Mouse (Mus musculus): ENCODE measurements around the gene Hjurp. TPM values are rescaled to one million over a fixed set of nuclear protein-coding genes. Genes with fewer than 3 reads are reported as not detected.

Gene Hjurp
- polyA plus RNA-seq, 1 experiment from 2014 or later: 211 TPM

- H3K9me3 ChIP-seq (ENCODE audit: control insufficient read depth, low read depth, low read length): peaks cover 79% of the 10 kb centered on the region
These were observed 36.9 kb downstream of the Hjurp start for GRCm38 (mm10) chr1:88240579-88240978.

GRCm38 (mm10) chr1:88240072-88240471 is 37.4 kb downstream of the Hjurp start:
- Histone ChIP-seq H3K4me2 (replicated peaks; ENCODE audit: low read depth, low read length) (no peak overlapping the region), H3K4me1 (ENCODE audit: control insufficient read depth, insufficient read depth, low read length) (no peaks in the 10 kb centered on the region), H3K27ac (ENCODE audit: low read length) (no peak overlapping the region), H3K9ac (replicated peaks; ENCODE audit: low read depth, low read length) (no peak overlapping the region), H3K9me3 (ENCODE audit: control insufficient read depth, low read depth, low read length) (peaks cover 80% of the 10 kb centered on the region), H3K4me3 (ENCODE audit: low read depth, low read length) (no peak overlapping the region), H3K27me3 (ENCODE audit: control insufficient read depth, insufficient read depth, low read length) (no peaks in the 10 kb centered on the region), H3K36me3 (ENCODE audit: control insufficient read depth, insufficient read depth, low read length) (no peaks in the 10 kb centered on the region)
- 78% methylated on average over 5 of the region's 5 CpGs for WGBS
- no peak for ATAC-seq (ENCODE audit: insufficient number of reproducible peaks, insufficient read depth, low FRiP score, low read depth)

More at GRCm38 (mm10) chr1:88240579-88240978, 36.9 kb downstream of the Hjurp start:
- Histone ChIP-seq H3K27ac (ENCODE audit: low read length) (no peak overlapping the region), H3K4me2 (replicated peaks; ENCODE audit: low read depth, low read length) (no peak overlapping the region), H3K4me1 (ENCODE audit: control insufficient read depth, insufficient read depth, low read length) (no peaks in the 10 kb centered on the region), H3K27me3 (ENCODE audit: control insufficient read depth, insufficient read depth, low read length) (no peaks in the 10 kb centered on the region), H3K9ac (replicated peaks; ENCODE audit: low read depth, low read length) (no peak overlapping the region), H3K36me3 (ENCODE audit: control insufficient read depth, insufficient read depth, low read length) (no peaks in the 10 kb centered on the region), H3K4me3 (ENCODE audit: low read depth, low read length) (no peak overlapping the region)
- ATAC-seq (ENCODE audit: insufficient number of reproducible peaks, insufficient read depth, low FRiP score, low read depth): peak; percentile 1; the same call in 1 of the 2 replicates
- whole genome bisulfite sequencing: 72% methylated on average over 4 of the region's 4 CpGs

- no peaks in the 10 kb centered on the region for H3K36me3 ChIP-seq (ENCODE audit: control insufficient read depth, insufficient read depth, low read length)
- no peak overlapping the region for H3K9ac ChIP-seq (replicated peaks; ENCODE audit: low read depth, low read length)
- H3K9me3 ChIP-seq (ENCODE audit: control insufficient read depth, low read depth, low read length): peaks cover 79% of the 10 kb centered on the region
- no peak overlapping the region for H3K27ac ChIP-seq (ENCODE audit: low read length)
- ATAC-seq (ENCODE audit: insufficient number of reproducible peaks, insufficient read depth, low FRiP score, low read depth): no peak
- 75% methylated on average over 6 of the region's 6 CpGs for WGBS
- no peak overlapping the region for H3K4me2 ChIP-seq (replicated peaks; ENCODE audit: low read depth, low read length)
- H3K4me3 ChIP-seq (ENCODE audit: low read depth, low read length): no peak overlapping the region
- H3K4me1 ChIP-seq (ENCODE audit: control insufficient read depth, insufficient read depth, low read length): no peaks in the 10 kb centered on the region
- no peaks in the 10 kb centered on the region for H3K27me3 ChIP-seq (ENCODE audit: control insufficient read depth, insufficient read depth, low read length)
These were observed 38.7 kb downstream of the Hjurp start for GRCm38 (mm10) chr1:88238771-88239170.

- peaks cover 84% of the 10 kb centered on the region for H3K9me3 ChIP-seq (ENCODE audit: control insufficient read depth, low read depth, low read length)
- H3K36me3 ChIP-seq (ENCODE audit: control insufficient read depth, insufficient read depth, low read length): no peaks in the 10 kb centered on the region
- no peak overlapping the region for H3K4me2 ChIP-seq (replicated peaks; ENCODE audit: low read depth, low read length)
- H3K4me1 ChIP-seq (ENCODE audit: control insufficient read depth, insufficient read depth, low read length): no peaks in the 10 kb centered on the region
- peak; percentile 2; the same call in 1 of the 2 replicates for ATAC-seq (ENCODE audit: insufficient number of reproducible peaks, insufficient read depth, low FRiP score, low read depth)
- WGBS: 74% methylated on average over 5 of the region's 5 CpGs
- H3K4me3 ChIP-seq (ENCODE audit: low read depth, low read length): no peak overlapping the region
- H3K9ac ChIP-seq (replicated peaks; ENCODE audit: low read depth, low read length): no peak overlapping the region
- no peak overlapping the region for H3K27ac ChIP-seq (ENCODE audit: low read length)
- no peaks in the 10 kb centered on the region for H3K27me3 ChIP-seq (ENCODE audit: control insufficient read depth, insufficient read depth, low read length)
These were observed 40.1 kb downstream of the Hjurp start for GRCm38 (mm10) chr1:88237311-88237710.

- Histone ChIP-seq H3K9me3 (ENCODE audit: control insufficient read depth, low read depth, low read length) (peaks cover 88% of the 10 kb centered on the region), H3K27me3 (ENCODE audit: control insufficient read depth, insufficient read depth, low read length) (no peaks in the 10 kb centered on the region), H3K4me2 (replicated peaks; ENCODE audit: low read depth, low read length) (no peak overlapping the region), H3K36me3 (ENCODE audit: control insufficient read depth, insufficient read depth, low read length) (no peaks in the 10 kb centered on the region), H3K27ac (ENCODE audit: low read length) (no peak overlapping the region), H3K4me3 (ENCODE audit: low read depth, low read length) (no peak overlapping the region), H3K9ac (replicated peaks; ENCODE audit: low read depth, low read length) (no peak overlapping the region), H3K4me1 (ENCODE audit: control insufficient read depth, insufficient read depth, low read length) (no peaks in the 10 kb centered on the region)
- no peak for ATAC-seq (ENCODE audit: insufficient number of reproducible peaks, insufficient read depth, low FRiP score, low read depth)
- 65% methylated on average over 4 of the region's 4 CpGs for WGBS
These were observed 41.5 kb downstream of the Hjurp start for GRCm38 (mm10) chr1:88235894-88236415.

GRCm38 (mm10) chr1:88235046-88235893 is 42.2 kb downstream of the Hjurp start:
- no peak overlapping the region for H3K4me2 ChIP-seq (replicated peaks; ENCODE audit: low read depth, low read length)
- H3K4me1 ChIP-seq (ENCODE audit: control insufficient read depth, insufficient read depth, low read length): no peaks in the 10 kb centered on the region
- no peak overlapping the region for H3K4me3 ChIP-seq (ENCODE audit: low read depth, low read length)
- no peak overlapping the region for H3K27ac ChIP-seq (ENCODE audit: low read length)
- WGBS: 64% methylated on average over 11 of the region's 11 CpGs
- H3K36me3 ChIP-seq (ENCODE audit: control insufficient read depth, insufficient read depth, low read length): no peaks in the 10 kb centered on the region
- peaks cover 88% of the 10 kb centered on the region for H3K9me3 ChIP-seq (ENCODE audit: control insufficient read depth, low read depth, low read length)
- H3K27me3 ChIP-seq (ENCODE audit: control insufficient read depth, insufficient read depth, low read length): no peaks in the 10 kb centered on the region
- no peak overlapping the region for H3K9ac ChIP-seq (replicated peaks; ENCODE audit: low read depth, low read length)
- ATAC-seq (ENCODE audit: insufficient number of reproducible peaks, insufficient read depth, low FRiP score, low read depth): peak; percentile 0; the same call in 1 of the 2 replicates

GRCm38 (mm10) chr1:88234646-88235045 is 42.8 kb downstream of the Hjurp start:
- peaks cover 88% of the 10 kb centered on the region for H3K9me3 ChIP-seq (ENCODE audit: control insufficient read depth, low read depth, low read length)
- H3K4me3 ChIP-seq (ENCODE audit: low read depth, low read length): no peak overlapping the region
- WGBS: 44% methylated on average over 5 of the region's 5 CpGs
- H3K27me3 ChIP-seq (ENCODE audit: control insufficient read depth, insufficient read depth, low read length): no peaks in the 10 kb centered on the region
- no peak overlapping the region for H3K9ac ChIP-seq (replicated peaks; ENCODE audit: low read depth, low read length)
- no peak overlapping the region for H3K4me2 ChIP-seq (replicated peaks; ENCODE audit: low read depth, low read length)
- no peaks in the 10 kb centered on the region for H3K36me3 ChIP-seq (ENCODE audit: control insufficient read depth, insufficient read depth, low read length)
- H3K4me1 ChIP-seq (ENCODE audit: control insufficient read depth, insufficient read depth, low read length): no peaks in the 10 kb centered on the region
- no peak overlapping the region for H3K27ac ChIP-seq (ENCODE audit: low read length)
- ATAC-seq (ENCODE audit: insufficient number of reproducible peaks, insufficient read depth, low FRiP score, low read depth): no peak

GRCm38 (mm10) chr1:88234248-88234610 is 43.2 kb downstream of the Hjurp start:
- WGBS: 64% methylated on average over 4 of the region's 4 CpGs
- Histone ChIP-seq H3K4me1 (ENCODE audit: control insufficient read depth, insufficient read depth, low read length) (no peaks in the 10 kb centered on the region), H3K36me3 (ENCODE audit: control insufficient read depth, insufficient read depth, low read length) (no peaks in the 10 kb centered on the region), H3K4me3 (ENCODE audit: low read depth, low read length) (no peak overlapping the region), H3K4me2 (replicated peaks; ENCODE audit: low read depth, low read length) (no peak overlapping the region), H3K9me3 (ENCODE audit: control insufficient read depth, low read depth, low read length) (peaks cover 89% of the 10 kb centered on the region), H3K27ac (ENCODE audit: low read length) (no peak overlapping the region), H3K9ac (replicated peaks; ENCODE audit: low read depth, low read length) (no peak overlapping the region), H3K27me3 (ENCODE audit: control insufficient read depth, insufficient read depth, low read length) (no peaks in the 10 kb centered on the region)
- no peak for ATAC-seq (ENCODE audit: insufficient number of reproducible peaks, insufficient read depth, low FRiP score, low read depth)

All from stomach, embryonic 14.5 days (tissue).